Mouse (Mus musculus): Measurements from ENCODE around the gene Tmem91. TPM values are rescaled to one million over a fixed set of nuclear protein-coding genes. Genes with fewer than 3 reads are reported as not detected.

The Tmem91 gene
- polyA plus RNA-seq, 1 experiment from 2014 or later: 17.0 TPM

GRCm38 (mm10) chr7:25679971-25680370, 5.0 kb upstream of the Tmem91 start:
- Histone ChIP-seq H3K36me3 (no peaks in the 10 kb centered on the region), H3K27me3 (peaks cover 1% of the 10 kb centered on the region), H3K27ac (replicated peaks) (peak overlapping the region; percentile 97; the same call in 1 of the 2 replicates), H3K9me3 (no peaks in the 10 kb centered on the region), H3K9ac (replicated peaks) (peak overlapping the region; percentile 60), H3K4me1 (peaks cover 37% of the 10 kb centered on the region), H3K4me3 (peak overlapping the region; percentile 69), H3K4me2 (replicated peaks) (peak overlapping the region; percentile 64)
- WGBS: 8% methylated on average over 6 of the region's 6 CpGs
- no peak for ATAC-seq (replicated peaks)

DNA sequence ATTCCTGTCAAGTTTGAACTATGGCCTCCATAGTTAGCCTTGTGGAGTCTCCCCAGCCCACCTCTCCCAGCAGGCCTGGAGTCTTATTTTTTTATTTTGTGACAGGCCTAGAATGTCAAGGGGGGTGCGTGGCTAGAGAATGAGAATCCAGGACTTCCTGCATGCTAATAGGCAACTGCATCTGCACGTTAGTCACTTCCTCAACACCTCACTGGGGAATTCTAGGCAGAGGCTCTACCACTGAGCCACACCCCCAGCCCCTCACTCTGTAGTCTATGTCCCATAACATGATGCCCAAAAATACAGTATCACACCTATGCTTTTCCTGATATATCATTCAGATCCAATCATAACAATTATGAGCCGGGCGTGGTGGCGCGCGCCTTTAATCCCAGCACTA, 2.0 kb upstream of the Tmem91 start:
- 0 out of 2 replicates have a peak overlapping the region, but pooled peaks have one; percentile 9 for H3K4me2 ChIP-seq (replicated peaks)
- H3K36me3 ChIP-seq: no peaks in the 10 kb centered on the region
- ATAC-seq (replicated peaks): no peak
- H3K4me1 ChIP-seq: peaks cover 44% of the 10 kb centered on the region
- peak overlapping the region; percentile 90 for H3K27ac ChIP-seq (replicated peaks)
- H3K4me3 ChIP-seq: no peak overlapping the region
- H3K9me3 ChIP-seq: no peaks in the 10 kb centered on the region
- 86% methylated on average over 7 of the region's 7 CpGs for WGBS
- no peak overlapping the region for H3K9ac ChIP-seq (replicated peaks)
- peaks cover 23% of the 10 kb centered on the region for H3K27me3 ChIP-seq

DNA sequence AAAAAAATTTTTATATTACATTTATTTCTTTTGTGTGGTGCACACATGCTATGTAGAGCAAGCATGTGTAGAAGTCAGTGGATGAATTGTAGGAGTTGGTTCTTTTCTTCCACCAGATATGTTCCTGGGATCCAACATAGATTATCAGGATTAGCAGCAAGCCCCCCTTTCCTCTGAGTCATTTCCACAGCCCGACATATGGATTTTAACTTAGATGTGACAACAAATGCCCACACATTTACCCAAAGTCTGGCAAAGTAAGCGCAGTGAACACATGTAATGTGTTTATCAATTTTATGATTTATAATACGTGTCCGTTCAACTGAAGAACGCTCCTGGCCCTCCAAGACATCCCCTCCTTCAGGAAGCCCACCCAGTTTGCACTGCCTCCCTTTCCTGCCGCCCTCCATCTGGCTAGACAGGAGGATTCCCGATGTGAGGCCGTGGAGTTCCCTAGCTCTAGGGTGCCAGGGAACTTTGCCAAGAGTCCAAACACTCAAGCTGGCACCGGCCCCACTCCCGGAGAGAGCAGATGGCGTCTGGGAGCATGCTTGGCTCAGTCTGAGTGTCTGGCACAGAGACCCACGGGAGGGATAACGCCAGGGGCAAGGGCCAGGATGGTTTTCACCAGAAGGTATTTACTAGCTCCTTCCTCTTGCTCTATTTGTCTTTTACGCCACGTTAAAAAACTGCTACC, 1.3 kb upstream of the Tmem91 start:
- H3K27ac ChIP-seq (replicated peaks): peak overlapping the region; percentile 90
- peaks cover 37% of the 10 kb centered on the region for H3K4me1 ChIP-seq
- WGBS: 34% methylated on average over 15 of the region's 15 CpGs
- no peaks in the 10 kb centered on the region for H3K36me3 ChIP-seq
- no peak overlapping the region for H3K4me3 ChIP-seq
- H3K9ac ChIP-seq (replicated peaks): no peak overlapping the region
- peaks cover 23% of the 10 kb centered on the region for H3K27me3 ChIP-seq
- H3K9me3 ChIP-seq: no peaks in the 10 kb centered on the region
- peak overlapping the region; percentile 9; the same call in 1 of the 2 replicates for H3K4me2 ChIP-seq (replicated peaks)
- ATAC-seq (replicated peaks): peak; percentile 76

- 49% methylated on average over 6 of the region's 6 CpGs for WGBS
- H3K4me3 ChIP-seq: peak overlapping the region; percentile 41; the same call in 1 of the 2 replicates
- no peak overlapping the region for H3K9ac ChIP-seq (replicated peaks)
- no peak for ATAC-seq (replicated peaks)
- peak overlapping the region; percentile 55; the same call in 1 of the 2 replicates for H3K4me2 ChIP-seq (replicated peaks)
- no peaks in the 10 kb centered on the region for H3K9me3 ChIP-seq
- no peaks in the 10 kb centered on the region for H3K36me3 ChIP-seq
- H3K4me1 ChIP-seq: peaks cover 33% of the 10 kb centered on the region
- H3K27ac ChIP-seq (replicated peaks): no peak overlapping the region
- peaks cover 23% of the 10 kb centered on the region for H3K27me3 ChIP-seq
Observed at GRCm38 (mm10) chr7:25675405-25675804, 439 bp upstream of the Tmem91 start.

DNA sequence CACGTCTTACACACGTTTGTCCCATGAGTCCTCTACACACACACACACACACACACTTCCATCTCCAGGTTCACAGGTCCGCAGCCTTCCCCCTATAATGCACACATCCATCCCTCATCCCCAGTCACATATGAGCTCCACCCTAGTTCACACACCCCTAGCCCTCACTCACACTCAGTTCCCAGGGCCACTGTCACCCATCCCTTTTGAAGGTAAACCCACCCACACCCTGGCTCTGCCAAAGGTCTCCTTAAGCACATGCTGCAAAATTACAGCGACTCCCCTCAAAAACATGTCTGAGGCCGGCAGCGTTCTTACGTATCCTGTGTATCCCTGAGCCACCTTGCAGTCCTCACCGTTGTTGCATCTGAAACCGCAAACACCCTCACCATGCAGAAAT, 669 bp downstream of the Tmem91 start:
- Histone ChIP-seq H3K36me3 (no peaks in the 10 kb centered on the region), H3K27ac (replicated peaks) (no peak overlapping the region), H3K4me2 (replicated peaks) (peak overlapping the region; percentile 55), H3K27me3 (peaks cover 23% of the 10 kb centered on the region), H3K9me3 (no peaks in the 10 kb centered on the region), H3K4me3 (peak overlapping the region; percentile 41), H3K4me1 (peaks cover 27% of the 10 kb centered on the region), H3K9ac (replicated peaks) (peak overlapping the region; percentile 45)
- ATAC-seq (replicated peaks): no peak
- 33% methylated on average over 9 of the region's 9 CpGs for WGBS

DNA sequence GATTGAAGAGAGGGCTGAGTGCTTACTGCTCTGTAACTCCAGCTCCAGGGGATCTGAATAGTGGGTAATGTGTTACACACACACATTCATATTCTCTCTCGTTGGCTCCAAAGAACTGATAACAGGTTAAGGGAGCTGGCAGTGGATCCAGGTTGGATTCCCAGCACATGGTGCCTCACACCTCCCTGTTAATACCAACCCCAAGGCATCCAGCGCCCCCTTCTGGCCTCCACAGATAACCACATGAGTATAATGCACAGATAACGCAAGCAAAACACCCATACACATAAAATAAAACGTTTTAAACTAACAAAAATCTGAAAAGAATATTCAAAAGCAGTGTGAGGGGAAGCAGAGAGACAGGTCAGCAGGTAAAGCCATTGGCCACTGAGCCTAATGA, 2.5 kb downstream of the Tmem91 start:
- Histone ChIP-seq H3K27ac (replicated peaks) (no peak overlapping the region), H3K36me3 (peaks cover 4% of the 10 kb centered on the region; the same call in 1 of the 2 replicates), H3K4me2 (replicated peaks) (no peak overlapping the region), H3K4me3 (no peak overlapping the region), H3K9me3 (no peaks in the 10 kb centered on the region), H3K9ac (replicated peaks) (no peak overlapping the region), H3K4me1 (peaks cover 27% of the 10 kb centered on the region), H3K27me3 (peaks cover 23% of the 10 kb centered on the region)
- WGBS: 54% methylated on average over 4 of the region's 4 CpGs
- ATAC-seq (replicated peaks): no peak

- no peak for ATAC-seq (replicated peaks)
- 69% methylated on average over 2 of the region's 2 CpGs for WGBS
Observed at GRCm38 (mm10) chr7:25671686-25672085, 3.3 kb downstream of the Tmem91 start.

GRCm38 (mm10) chr7:25670096-25670495, 4.9 kb downstream of the Tmem91 start:
- H3K27ac ChIP-seq (replicated peaks): no peak overlapping the region
- peaks cover 23% of the 10 kb centered on the region for H3K27me3 ChIP-seq
- H3K4me2 ChIP-seq (replicated peaks): no peak overlapping the region
- no peak for ATAC-seq (replicated peaks)
- H3K36me3 ChIP-seq: peaks cover 14% of the 10 kb centered on the region; the same call in 1 of the 2 replicates
- H3K4me1 ChIP-seq: peaks cover 8% of the 10 kb centered on the region
- H3K9me3 ChIP-seq: no peaks in the 10 kb centered on the region
- no peak overlapping the region for H3K9ac ChIP-seq (replicated peaks)
- WGBS: 94% methylated on average over 4 of the region's 4 CpGs
- no peak overlapping the region for H3K4me3 ChIP-seq

More at GRCm38 (mm10) chr7:25671686-25672085, 3.3 kb downstream of the Tmem91 start:
- Histone ChIP-seq H3K4me2 (replicated peaks) (no peak overlapping the region), H3K9me3 (no peaks in the 10 kb centered on the region), H3K4me1 (peaks cover 23% of the 10 kb centered on the region), H3K27me3 (peaks cover 23% of the 10 kb centered on the region), H3K36me3 (peaks cover 4% of the 10 kb centered on the region; the same call in 1 of the 2 replicates), H3K4me3 (no peak overlapping the region), H3K9ac (replicated peaks) (no peak overlapping the region), H3K27ac (replicated peaks) (no peak overlapping the region)

DNA sequence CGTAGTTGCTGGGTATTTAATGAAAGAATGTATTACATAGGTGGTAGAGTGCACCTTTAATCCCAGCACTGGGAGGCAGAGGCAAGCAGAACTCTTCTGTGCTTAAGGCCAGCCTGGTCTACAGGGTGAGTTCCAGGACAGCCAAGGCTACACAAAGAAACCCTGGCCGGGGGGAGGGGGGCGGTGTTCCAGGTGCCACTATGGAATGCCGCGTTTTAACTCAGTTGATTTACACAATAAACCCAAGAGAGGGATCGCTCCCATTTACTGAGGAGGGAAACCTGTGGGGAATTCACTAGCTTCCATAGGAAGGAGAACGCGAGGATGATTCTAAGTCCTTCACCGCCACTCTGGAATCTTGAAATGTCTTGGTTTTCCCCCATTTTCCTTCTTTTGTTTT, 5.3 kb downstream of the Tmem91 start:
- Histone ChIP-seq H3K27me3 (peaks cover 19% of the 10 kb centered on the region), H3K9me3 (no peaks in the 10 kb centered on the region), H3K4me2 (replicated peaks) (no peak overlapping the region), H3K4me1 (peaks cover 3% of the 10 kb centered on the region), H3K9ac (replicated peaks) (no peak overlapping the region), H3K4me3 (no peak overlapping the region), H3K27ac (replicated peaks) (no peak overlapping the region), H3K36me3 (peaks cover 18% of the 10 kb centered on the region)
- no peak for ATAC-seq (replicated peaks)
- WGBS: 85% methylated on average over 9 of the region's 9 CpGs

DNA sequence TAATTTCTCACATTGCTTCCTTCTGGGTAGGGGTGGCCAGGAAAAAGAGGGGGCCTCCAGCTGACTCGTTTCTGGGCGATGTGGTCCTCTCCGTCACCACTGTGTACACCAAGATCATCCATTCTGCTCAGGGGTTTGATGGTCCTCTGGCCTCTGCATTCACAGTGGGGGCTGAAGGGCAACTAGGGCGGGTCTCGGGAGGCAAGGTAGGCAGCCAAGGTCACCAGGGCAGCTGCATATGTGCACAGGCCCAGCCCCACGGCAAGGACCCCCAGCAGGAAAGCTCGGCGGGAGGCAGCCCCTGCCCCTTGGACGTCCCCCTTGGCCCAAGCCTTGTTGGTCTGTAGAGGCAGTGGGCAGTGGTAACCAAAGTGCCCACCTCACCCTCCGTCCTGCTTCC, 5.8 kb downstream of the Tmem91 start:
- Histone ChIP-seq H3K9ac (replicated peaks) (no peak overlapping the region), H3K4me2 (replicated peaks) (no peak overlapping the region), H3K27me3 (peaks cover 14% of the 10 kb centered on the region), H3K9me3 (no peaks in the 10 kb centered on the region), H3K4me3 (no peak overlapping the region), H3K4me1 (no peaks in the 10 kb centered on the region), H3K36me3 (peaks cover 23% of the 10 kb centered on the region), H3K27ac (replicated peaks) (no peak overlapping the region)
- no peak for ATAC-seq (replicated peaks)
- WGBS: 90% methylated on average over 10 of the region's 10 CpGs

DNA sequence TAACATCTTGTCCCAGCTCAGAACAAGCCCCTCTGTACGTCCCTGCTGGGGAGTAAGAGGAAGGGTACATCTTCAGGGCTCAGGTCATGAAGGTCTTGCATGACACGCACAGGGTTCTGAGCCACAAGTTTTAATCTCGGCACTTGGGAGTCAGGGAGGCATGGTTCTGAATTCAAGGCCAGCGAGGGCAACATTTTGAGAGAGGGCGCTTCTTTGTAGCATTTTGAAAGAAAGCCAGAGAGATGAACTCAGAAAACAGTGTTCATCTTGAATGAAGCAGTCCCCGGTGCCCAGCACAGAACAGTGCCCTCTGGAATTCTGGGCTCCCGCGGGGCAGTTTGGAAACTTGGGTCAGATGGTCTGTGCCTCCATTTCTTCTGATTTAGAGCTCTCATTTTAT, 8.6 kb downstream of the Tmem91 start:
- Histone ChIP-seq H3K27ac (replicated peaks) (no peak overlapping the region), H3K4me1 (no peaks in the 10 kb centered on the region), H3K9me3 (no peaks in the 10 kb centered on the region), H3K36me3 (peaks cover 26% of the 10 kb centered on the region), H3K9ac (replicated peaks) (no peak overlapping the region), H3K27me3 (no peaks in the 10 kb centered on the region), H3K4me3 (no peak overlapping the region), H3K4me2 (replicated peaks) (no peak overlapping the region)
- WGBS: 95% methylated on average over 8 of the region's 8 CpGs
- ATAC-seq (replicated peaks): no peak

GRCm38 (mm10) chr7:25658657-25659472, 16.1 kb downstream of the Tmem91 start, which contains the start of the genes Bckdha and Exosc5:
Gene Bckdha, minus strand, starts transcription at chr7:25658981.
Gene Exosc5, plus strand, starts transcription at chr7:25659164.
- under 1% methylated on average over 50 of the region's 50 CpGs for WGBS
- Histone ChIP-seq H3K27ac (replicated peaks) (peak within 1 kb of the TSS; percentile 67), H3K4me2 (replicated peaks) (peak within 1 kb of the TSS; percentile 89), H3K9ac (replicated peaks) (peak within 1 kb of the TSS; percentile 73), H3K27me3 (no peaks in the 10 kb centered on the region), H3K4me1 (peaks cover 29% of the 10 kb centered on the region), H3K9me3 (no peaks in the 10 kb centered on the region), H3K4me3 (peak within 1 kb of the TSS; percentile 73), H3K36me3 (0 out of 2 replicates have a peak, but pooled peaks cover under 1% of the 10 kb centered on the region)
- ATAC-seq (replicated peaks): peak; percentile 97

All from forebrain, embryonic 15.5 days (tissue).